Mouse (Mus musculus) megakaryocyte-erythroid progenitor cell, adult 5-6 weeks (primary cell): ENCODE measurements around the gene Hnrnpk. TPM values are rescaled to one million over a fixed set of nuclear protein-coding genes. Genes with fewer than 3 reads are reported as not detected.

Experiments
- ATAC-seq: replicated peaks from 2 replicates; pipeline ENCODE4 v1.8.0; 2016; ENCODE audit warnings: mild to moderate bottlenecking, inconsistent platforms; ENCODE audit not compliant: severe bottlenecking, poor library complexity, low FRiP score, low TSS enrichment
- total RNA-seq, 2 experiments: library from RNA; stranded (forward) in 1 of 2; stranded (reverse) in 1 of 2; fragments of 200-1000, 215-1000 nt in 1 of 2; fragments of >200 nt in 1 of 2; fragmentation: Nextera tagmentation in 1 of 2; gene quantifications; 2 replicates each; pipeline ENCODE4 v1.2.3; 2014 to 2017

Hnrnpk gene
- total RNA-seq, 2 experiments from 2014 or later, result 881 to 2,675 TPM

DNA sequence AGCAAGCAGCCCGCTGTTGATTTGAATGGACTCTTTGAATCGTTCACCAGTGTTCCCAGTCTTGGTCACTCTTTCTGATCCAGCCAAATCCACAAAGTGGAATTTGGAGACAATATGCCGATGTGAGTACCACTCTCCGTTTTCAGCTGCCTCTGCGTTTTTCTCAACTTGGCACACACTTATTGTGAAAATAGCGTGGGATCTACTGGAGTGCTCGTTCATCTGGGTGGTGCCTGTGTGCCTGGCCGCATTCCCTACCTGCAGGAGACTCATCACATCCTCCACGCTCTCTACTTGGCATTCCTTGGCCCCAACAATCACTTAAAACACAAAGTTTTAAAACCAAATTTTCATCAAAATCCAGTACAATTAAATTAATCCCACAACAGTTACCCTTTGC lies 58.6 kb downstream of the Hnrnpk start:
- no peak for ATAC-seq

Other genes starting within 250 kb of the Hnrnpk start
- 28.7 and 32.6 TPM in 2 replicates for gene Idnk, start 245.7 kb downstream of the Hnrnpk start, total RNA-seq (2014; fragmentation: Nextera tagmentation)
- gene Idnk, start 245.7 kb downstream of the Hnrnpk start, total RNA-seq (2017), result 29.1 and 43.7 TPM in 2 replicates
- gene Ubqln1, start 187.7 kb downstream of the Hnrnpk start, total RNA-seq (2014; fragmentation: Nextera tagmentation), result 72.5 and 79.4 TPM in 2 replicates
- 76.5 and 87.6 TPM in 2 replicates for gene Ubqln1, start 187.7 kb downstream of the Hnrnpk start, total RNA-seq (2017)
- gene Gkap1, start 127.6 kb downstream of the Hnrnpk start, total RNA-seq (2014; fragmentation: Nextera tagmentation), result 13.4 and 20.4 TPM in 2 replicates
- gene Gkap1, start 127.6 kb downstream of the Hnrnpk start, total RNA-seq (2017), result 27.6 and 33.6 TPM in 2 replicates
- not detected in 2 replicates for gene Kif27, start 44.2 kb downstream of the Hnrnpk start, total RNA-seq (2014; fragmentation: Nextera tagmentation)
- gene Kif27, start 44.2 kb downstream of the Hnrnpk start, total RNA-seq (2017), result 0.50 and 0.75 TPM in 2 replicates
- 30.6 and 33.0 TPM in 2 replicates for gene 2210016F16Rik, start 18.1 kb downstream of the Hnrnpk start, total RNA-seq (2014; fragmentation: Nextera tagmentation)
- gene 2210016F16Rik, start 18.1 kb downstream of the Hnrnpk start, total RNA-seq (2017), result 27.4 and 29.2 TPM in 2 replicates
- gene Rmi1, start 1.1 kb downstream of the Hnrnpk start, total RNA-seq (2014; fragmentation: Nextera tagmentation), result 39.7 and 45.3 TPM in 2 replicates
- 38.2 and 40.3 TPM in 2 replicates for gene Rmi1, start 1.1 kb downstream of the Hnrnpk start, total RNA-seq (2017)
- gene Slc28a3, start 207.5 kb upstream of the Hnrnpk start, total RNA-seq (2014; fragmentation: Nextera tagmentation), result 1.4 TPM in 1 of 2 replicates, not detected in the other
- gene Slc28a3, start 207.5 kb upstream of the Hnrnpk start, total RNA-seq (2017), result not detected in 2 replicates